Mouse (Mus musculus) kidney, adult 8-10 months (tissue): Measurements from ENCODE around the gene Shmt2.

Source experiments
- DNase-seq, 2 experiments: peaks; one replicate each; pipeline ENCODE4 v3.0.0; 2022

Shmt2 gene

GRCm38 (mm10) chr10:127472722-127473121 is 49.5 kb downstream of the Shmt2 start:
- no peak for DNase-seq

DNA sequence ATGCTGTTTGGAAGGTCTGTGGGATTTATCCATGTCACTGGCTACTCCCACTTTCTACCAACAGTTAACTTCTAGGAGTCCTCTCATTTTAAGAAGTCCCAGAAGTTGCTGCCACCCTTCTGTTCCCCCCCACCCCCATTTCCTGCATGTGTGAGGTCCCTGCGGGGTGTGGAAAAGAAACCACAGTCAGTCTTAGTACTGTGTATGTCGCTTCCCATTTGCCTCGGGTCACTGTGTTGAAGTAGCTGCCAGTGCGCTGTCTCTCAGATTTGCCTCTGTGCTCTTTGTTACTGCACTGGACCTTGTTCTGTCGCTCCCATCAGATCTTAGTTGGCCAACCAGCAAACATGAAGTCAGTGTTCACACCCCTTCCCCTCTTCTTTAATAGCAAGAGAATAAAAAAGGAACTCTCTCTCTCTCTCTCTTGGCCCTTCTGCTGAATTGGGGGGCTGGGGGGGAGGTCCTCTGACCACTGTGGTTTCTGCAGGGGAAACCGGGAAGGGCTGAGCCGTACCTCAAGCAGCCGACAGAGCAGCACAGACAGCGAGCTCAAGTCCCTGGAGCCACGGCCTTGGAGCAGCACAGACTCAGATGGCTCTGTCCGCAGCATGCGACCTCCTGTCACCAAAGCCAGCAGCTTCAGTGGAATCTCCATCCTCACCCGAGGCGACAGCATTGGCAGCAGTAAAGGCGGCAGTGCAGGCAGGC is 50.8 kb downstream of the Shmt2 start:
- no peak for DNase-seq
